Mouse (Mus musculus) left cerebral cortex, adult 18-20 months (tissue): Measurements from ENCODE around the gene Ccdc88c. TPM values are rescaled to one million over a fixed set of nuclear protein-coding genes. Genes with fewer than 3 reads are reported as not detected.

Source experiments
- DNase-seq, 2 experiments: peaks; one replicate each; pipeline ENCODE4 v3.0.0; 2021 to 2022; ENCODE audit warnings: low spot score in 2 of 2, mixed read lengths in 1 of 2
- total RNA-seq, 2 experiments: library from RNA; stranded (reverse); gene quantifications; 2 replicates each; pipeline ENCODE4 v1.2.3; 2021

The Ccdc88c gene
- total RNA-seq, 2 experiments from 2014 or later, result 19.1 to 24.0 TPM

DNA sequence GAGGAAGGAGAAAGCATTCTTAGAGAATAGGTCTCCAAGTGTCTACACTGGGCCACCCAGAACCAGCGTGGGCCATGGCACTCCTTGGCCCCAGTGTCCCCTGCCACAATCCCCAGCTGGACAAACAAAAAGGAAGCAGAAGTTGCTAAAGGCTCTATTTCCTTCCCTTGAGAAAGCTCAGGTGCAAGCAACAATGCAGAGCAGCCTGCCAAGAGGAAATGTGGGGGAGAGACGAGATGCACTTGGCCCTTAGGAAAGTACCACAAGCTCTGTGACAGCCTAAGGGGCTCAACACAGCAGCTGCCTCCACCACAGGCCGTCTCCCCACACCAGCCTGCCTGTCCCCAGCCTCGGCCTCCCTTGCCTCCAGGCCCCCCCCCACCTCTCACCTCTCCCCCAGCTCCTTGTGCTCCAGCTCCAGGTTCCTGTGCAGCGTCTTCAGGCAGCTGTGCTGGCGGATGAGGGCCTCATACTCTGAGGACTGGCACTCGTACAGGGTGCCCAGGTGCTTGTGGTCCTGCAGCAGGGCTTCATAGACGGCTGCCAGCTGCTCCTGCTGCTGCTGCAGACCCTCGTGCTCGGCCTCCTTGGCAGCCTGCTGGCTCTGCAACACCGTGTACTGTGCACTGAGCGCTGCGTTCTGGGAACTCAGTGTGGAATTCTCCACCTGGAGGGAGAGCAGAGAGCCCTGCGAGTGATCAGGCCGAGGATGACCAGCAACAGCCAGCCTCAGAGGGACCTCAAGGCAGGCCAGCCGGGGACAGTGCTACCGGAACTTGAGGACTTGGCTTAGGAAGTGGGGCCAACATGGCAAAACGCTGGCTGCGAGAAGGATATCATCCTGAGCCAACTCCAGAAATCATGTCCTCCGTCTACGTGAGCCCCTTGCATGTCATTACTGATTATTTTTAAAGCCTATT is 91.2 kb downstream of the Ccdc88c start:
- DNase-seq, result no peak

- DNase-seq, result no peak
Measured at GRCm38 (mm10) chr12:100936737-100937136, 92.1 kb downstream of the Ccdc88c start.

- peak; percentile 81 to 82 for DNase-seq
Measured at GRCm38 (mm10) chr12:100936116-100936515, 92.7 kb downstream of the Ccdc88c start.

- no peak for DNase-seq
Measured at GRCm38 (mm10) chr12:100934796-100935195, 94.1 kb downstream of the Ccdc88c start.

DNA sequence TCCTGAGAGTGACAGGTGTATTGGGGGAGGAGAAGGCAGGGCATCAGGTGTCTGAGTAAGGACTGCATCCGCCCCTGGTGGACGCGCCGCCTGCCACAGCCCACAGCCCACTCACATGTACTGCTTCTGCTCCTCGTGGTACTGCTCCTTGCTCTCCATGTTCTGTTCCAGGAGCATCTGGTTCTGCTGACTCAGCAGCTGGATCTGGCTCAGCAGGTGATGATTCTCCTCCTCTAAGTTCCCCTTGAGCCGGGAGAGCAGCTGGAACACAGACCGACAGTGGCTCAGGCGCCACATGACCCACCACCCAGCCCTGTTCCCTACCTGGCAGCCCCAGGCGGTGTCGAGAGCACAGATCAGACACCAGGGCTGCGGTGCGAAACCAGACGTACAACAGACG is 97.2 kb downstream of the Ccdc88c start:
- no peak for DNase-seq

DNA sequence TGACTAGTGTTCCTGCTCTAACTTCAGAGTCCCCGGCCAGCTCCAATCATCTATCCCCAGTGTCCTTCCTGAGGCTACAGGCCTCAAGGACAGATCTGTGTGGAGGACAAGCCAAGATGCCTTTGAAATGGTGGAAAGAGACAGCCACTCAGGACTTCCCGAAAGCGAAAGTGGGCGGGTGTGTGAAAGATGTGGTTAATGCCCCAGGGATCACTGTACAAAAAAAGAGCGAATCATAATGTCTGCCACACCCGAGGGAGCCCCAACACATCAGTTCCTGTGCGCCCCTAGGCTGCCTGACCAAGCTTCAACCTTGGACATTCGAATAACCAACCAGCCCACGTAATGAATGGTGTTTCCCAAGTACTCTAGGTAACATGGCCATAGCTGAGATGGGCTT is 100.6 kb downstream of the Ccdc88c start:
- DNase-seq, result no peak

GRCm38 (mm10) chr12:100925644-100926619 is 102.9 kb downstream of the Ccdc88c start:
- peak; percentile 59 to 82 for DNase-seq

- DNase-seq, result no peak
Measured at GRCm38 (mm10) chr12:100924646-100925339, 104.1 kb downstream of the Ccdc88c start.

DNA sequence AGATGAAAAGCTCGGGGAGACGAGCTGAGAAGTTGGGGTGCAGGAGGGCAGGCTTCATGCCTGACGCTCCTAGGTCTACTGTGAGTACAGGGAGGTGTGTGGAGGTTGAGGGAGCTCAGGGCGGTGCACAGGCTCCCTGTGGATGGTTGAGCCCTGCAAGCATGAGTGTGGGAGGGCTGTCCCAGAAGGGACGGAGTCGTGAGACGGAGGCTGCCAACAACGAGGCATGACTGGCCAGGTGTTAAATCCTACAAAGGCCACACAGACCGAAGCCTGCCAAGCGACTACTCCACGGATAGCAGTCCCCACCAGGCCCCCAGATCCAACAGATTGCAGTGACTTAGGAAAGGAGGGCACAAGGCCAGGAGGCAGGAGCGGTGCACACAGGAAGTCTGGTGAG is 118.1 kb downstream of the Ccdc88c start:
- peak; percentile 66 to 77 for DNase-seq

DNA sequence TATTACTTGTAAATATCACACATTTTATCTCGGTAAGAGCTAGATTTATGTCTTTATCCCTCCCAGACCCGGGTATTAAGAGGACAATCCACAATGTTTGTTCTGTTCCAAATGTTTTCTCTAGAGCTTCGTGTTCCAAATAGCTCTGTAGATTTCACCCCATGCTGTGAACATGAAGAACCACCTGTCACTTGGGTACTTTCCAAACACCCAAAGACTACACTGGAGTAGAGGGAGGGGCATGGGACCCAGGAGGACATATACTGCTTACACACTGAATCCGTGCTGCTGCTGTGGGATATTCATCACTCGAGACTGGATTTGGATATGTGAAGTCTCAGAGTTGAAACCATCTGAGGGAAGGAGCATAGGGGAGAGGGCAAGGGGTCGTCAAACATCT is 119.1 kb downstream of the Ccdc88c start:
- DNase-seq, result no peak

DNA sequence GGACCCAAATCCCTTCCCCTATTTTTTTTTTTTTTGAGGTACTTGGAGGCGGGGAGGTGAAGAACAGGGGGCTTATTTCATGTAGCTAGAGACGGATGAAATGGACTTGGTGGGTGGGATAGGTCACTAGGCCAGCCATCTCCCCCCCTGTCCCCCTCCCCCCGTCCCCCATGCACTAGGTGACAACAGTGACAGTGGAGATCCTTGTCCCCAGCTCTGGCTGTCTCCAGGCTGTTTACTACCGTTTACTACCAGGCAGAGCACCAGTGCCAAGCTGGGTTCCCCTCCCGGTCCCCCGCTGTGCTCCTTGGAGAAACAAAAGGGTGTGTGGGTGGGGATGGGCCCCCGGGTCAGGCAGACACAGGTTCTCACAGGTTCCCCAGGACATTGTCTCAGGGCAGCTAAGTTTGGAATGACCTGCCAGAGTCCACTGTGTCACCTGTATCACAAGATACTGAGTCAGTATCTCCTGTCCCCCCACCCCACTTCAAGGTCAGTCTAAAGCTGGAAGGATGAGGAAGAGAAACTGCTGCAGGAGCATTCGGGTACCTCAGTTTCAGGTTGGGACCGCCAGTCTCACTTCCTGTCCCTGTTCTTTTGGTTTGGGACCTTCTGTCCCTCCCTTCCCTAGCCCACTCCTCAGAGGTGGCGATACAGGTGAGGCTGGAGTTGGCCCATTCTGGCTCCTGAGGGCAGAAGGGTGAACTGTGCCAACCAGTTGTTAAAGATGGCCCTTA is 120.4 kb downstream of the Ccdc88c start:
- no peak for DNase-seq

GRCm38 (mm10) chr12:100907598-100908297 is 121.1 kb downstream of the Ccdc88c start, which contains the start of gene Gpr68:
Gpr68 (minus strand) TSS chr12:100908198.
- DNase-seq, result peak in 1 of 2 experiments; percentile 30

DNA sequence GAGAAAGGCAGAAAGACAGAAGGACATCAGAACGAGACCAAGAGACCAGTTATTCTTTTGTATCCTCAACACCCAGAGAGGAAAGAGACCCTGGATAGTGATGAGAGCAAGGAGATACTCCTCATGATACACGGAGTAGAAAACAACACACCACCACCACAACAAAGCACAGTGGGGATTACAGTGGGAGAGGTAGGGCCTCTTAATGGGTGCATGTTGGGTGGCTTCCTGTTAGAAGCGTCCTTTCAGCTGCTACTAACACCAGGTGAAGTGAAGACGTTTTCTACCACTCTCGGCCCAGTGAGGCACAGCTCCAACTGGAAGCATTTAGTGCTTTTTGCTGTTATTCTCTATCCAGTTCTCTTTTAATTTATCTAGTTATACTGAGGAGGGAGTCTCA is 122.0 kb downstream of the Ccdc88c start:
- DNase-seq, result no peak

DNA sequence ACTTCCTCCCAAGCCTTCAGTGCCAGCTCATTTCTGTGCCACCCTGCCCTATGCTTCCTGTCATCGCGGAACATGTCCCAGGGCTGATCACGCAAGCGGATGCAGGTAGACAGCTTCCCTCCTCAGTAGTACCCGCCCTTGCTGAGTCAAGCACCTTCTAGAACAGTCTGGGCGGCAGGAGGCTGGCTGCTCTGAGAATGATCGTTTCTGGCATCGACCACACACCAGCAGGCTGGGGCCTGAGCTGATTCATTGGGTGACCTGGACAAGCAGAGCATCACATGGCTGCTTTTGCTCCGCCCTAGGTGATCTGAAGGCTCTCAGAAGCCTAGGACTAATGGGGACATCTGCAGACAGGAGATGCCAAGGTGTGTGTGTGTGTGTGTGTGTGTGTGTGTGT is 125.1 kb downstream of the Ccdc88c start:
- no peak for DNase-seq

GRCm38 (mm10) chr12:100901386-100901785 is 127.5 kb downstream of the Ccdc88c start:
- no peak for DNase-seq

GRCm38 (mm10) chr12:100900901-100901300 is 128.0 kb downstream of the Ccdc88c start:
- no peak for DNase-seq

DNA sequence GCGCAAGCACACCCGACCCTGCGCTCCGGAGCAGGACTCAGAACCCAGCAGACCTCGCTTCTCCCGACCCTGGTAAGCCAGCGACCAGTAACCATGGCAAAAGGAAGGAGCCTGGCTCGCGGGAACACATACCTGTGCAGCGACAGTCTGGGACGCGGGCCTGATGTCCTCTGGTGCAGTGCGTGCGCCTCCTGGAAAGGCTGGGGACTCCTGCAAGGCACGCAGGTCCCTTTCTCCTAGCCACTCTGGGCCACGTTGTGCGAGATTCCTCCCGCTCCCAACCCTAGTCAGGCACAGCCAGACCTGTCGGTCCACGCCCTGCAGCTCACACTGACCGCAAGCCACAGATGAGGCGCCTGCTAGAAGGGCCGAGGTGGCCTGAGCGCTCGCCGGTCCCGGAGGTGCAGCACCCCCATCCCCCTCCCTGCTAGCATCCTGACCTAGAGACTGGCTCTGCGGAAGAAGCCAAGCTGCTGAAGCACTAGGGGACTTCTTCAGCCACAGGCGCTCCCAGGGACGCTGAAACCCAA is 129.7 kb downstream of the Ccdc88c start:
- DNase-seq, result peak; percentile 46 to 54

DNA sequence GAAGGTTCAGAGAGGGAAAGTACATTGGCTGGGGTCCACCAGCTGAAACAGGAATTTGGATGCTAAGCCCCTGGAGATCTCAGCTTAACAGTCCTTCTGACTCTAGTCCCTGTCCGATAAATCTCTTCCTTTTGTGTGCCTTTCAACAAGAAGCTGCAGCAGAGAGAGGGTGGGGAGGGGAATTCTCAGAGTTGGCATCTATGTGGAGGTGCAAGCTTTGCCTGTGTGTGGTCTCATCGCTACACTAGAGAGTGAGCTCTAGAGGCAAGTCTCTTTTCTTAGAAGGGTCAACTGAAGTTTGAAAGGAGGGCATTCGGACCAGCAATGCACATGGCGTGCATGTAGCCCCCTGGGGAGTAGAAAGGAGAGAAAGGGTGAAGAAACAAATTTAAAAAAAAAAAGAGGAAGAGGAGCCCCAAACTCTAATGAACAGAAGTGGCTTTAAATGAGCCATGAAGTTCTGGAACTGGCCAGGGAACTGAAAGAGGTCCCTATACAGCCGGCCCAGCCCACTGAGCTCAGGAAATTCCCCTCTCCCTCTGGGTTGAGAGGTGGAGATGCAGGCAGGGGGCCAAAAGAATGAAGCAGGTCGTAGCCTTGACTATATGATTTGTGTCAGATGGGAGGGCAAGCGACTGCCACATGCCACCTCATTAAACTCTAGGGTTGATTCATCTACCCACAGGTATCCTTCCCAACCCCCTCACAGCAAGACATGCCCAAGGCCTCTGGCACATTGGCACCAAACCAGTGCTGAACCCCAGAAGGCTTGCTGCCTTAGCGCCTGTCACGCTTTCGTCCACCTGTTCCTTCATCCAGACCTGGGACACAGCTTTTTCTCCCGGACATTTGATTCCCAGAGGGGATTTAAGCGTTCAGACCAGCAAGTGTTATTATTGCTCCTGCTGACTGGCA is 130.9 kb downstream of the Ccdc88c start:
- no peak for DNase-seq
